Mouse (Mus musculus): ENCODE data around the gene Cish.

Gene Cish

DNA sequence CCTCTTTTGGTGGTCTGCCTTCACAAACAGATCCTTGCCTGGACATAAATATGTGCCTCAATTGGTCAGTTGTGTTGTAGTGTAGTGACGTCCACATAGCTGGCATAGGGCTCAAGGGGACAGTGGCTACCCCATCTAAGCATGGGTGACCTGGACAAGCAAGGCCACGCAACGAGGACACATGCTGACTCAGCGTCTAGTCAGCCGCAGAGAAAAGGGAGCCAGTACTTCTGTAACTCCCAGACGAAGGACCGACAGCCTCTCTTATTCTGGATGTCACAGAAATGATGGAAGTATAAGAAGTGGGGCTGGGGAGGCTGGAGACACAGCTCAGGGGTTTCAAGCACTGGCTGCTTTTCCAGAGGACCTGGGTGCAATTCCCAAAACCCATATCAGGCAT lies 18.2 kb upstream of the Cish start:
- no peak for DNase-seq (ENCODE audit: low spot score)

DNA sequence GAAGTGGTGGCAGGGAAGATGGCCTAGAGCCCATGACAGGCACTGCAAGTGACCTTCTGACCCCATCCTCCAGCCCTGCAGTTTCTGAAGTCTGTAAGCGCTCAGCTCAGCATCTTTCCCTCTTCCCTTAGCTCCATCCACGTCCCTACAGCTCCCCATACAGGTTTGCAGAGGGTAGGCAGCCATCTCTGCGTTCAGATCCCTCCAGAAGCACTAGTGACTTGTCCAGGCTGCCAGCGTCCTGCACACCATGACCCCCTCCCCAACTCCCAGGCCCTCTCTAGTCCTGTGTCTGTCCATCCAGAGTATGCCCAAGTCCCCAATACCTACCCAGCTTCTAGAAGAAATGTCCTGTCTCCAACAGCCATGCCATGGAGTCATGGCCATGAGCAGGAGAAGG lies 17.7 kb upstream of the Cish start:
- DNase-seq (ENCODE audit: low spot score): no peak

DNA sequence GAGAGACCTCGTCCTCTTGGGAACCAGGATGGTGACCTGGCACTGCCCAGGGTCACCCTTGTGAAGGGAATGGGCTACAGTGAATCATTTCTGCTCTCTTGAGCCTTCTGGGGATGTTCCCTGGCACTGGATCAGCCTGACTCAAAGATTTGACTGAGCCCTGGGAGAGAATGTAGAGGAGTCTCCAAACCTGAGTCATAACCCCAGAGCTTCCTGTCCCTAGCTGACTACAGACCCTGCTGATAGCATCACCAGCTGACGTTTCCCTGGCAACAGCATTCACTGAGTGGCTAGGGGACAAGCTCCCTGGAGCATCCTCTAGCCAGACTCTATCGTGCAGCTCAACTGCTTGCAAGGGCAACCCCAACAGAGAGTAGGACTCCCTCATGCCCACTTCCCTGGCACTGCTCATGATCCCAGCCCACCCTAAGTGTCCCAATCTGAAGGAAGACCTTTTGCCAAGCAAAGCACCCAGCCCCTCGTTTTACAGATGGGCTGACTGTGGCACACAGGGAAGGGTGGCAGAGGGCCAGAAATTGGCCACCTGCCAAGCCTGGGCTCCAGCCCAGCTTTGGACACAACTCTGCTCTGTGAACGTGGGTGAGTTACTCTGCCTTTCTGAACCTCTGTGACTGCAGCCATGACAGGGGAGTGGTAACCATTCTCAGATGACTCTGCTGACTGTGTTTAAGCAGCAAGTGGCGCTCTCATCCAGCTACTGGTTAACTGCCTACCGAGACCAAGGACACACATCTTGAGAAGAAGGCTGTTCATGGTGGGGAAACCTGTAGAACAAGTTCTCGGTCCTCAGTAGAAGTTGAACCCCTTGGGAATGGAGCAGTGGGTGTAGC lies 17.1 kb upstream of the Cish start:
- no peak for DNase-seq (ENCODE audit: low spot score)

DNA sequence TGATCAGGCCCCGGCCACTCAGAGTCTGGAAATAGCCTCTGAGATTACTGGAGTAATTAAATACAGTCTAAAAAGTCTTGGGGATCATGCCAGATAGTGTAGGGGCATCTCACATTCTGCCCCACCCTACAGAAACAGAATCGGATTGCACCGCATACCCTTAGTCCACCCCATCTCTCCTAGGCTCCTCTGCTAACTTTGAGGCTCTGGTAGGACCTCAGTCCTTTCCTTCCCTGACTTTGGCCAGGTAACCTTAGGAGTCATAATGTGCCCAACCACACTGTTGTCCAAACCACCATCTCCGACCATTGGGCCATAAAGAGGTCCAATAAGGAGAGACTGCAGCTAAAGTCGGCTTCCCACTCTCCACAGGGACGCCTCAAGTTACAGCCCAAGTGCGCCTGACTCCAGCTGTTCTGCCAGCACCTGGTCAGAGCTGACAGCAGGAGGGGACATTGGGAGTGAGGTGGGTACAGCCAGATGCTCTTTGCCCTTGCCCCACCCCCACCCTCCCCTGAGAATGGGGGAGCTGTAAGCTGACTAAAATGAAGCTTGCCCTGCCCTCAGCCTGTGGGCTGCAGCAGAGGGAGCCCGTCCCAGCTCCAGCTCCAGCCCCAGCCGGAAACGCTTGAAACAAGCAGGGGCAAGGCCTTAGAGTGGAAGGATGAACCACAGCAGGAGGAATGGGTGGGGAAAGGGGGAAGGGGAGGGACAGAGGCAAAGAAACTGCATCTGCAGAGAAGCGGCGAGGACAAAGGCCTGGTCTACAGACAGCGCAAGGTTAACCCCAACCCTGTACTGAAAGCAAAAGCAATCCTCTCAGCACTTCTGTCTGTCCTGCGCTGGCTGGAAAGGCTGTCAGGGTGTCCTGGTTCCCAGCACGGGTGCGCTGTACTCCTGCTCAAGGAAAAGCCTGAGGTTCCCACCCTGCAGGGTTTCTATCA lies 16.2 kb upstream of the Cish start:
- no peak for DNase-seq (ENCODE audit: low spot score)

DNA sequence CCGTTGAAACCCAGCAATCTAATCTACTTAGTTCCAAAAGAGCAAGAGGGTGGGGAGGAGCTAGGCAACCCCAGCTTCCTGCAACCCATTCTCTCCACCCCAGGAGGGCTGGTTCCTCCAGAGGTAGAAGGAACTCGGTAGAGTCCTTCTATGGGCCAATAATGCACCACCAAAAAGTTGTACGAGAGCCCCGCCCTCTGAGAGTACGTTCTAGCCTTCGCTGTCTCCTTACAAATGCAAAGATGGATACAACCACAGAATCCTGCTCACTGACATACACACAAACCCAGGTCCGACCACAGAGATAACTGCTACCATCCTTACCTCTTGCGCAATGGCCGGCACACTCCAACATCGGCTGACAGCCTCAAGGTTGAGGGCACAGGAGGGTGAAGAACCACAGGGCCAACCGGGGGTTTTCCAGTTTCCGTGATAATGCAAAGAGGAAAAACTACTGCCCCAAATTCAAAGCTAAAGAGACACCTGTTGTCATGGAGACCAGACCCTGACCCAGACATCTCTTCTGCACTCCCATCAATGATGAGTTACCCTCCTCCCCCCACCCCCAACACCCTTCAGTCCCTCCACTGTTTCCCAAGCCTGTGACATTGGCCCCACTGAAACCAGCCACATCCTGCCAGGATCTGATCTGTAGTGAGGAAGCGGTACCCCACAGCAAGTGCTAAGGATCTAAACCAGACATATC lies 15.4 kb upstream of the Cish start:
- DNase-seq (ENCODE audit: low spot score): peak; percentile 60

DNA sequence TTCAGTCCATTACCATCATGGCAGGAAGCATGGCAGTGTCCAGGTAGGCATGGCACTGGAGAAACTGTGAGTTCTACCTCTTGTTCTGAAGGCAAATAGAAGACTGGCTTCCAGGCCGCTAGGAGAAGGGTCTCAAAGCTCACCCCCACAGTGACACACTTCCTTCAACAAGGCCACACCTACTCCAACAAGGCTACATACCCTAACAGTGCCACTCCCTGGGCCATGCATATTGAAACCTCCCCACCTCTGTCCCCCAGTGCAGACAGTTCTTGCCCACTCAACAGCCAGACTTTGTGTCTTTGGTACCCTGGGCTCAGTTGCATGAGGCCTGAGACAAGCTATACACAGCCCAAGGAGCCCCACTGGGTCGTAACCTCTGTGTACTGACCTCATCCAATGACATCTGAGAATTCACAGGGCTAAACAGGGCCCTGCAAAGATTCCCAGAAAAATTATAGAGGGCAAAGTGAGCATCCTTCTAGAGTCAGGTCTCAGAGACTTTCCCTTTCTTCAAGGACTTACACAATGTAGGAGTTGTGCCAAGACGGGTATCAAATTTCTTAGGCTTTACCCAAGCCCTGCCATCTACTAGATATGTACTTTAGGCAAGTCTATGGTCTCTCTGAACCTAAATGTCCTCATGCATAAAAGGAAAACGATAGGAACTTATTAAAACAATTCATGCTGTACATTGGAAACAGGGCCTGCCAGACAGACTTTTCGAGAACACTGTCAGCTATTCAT lies 14.4 kb upstream of the Cish start:
- DNase-seq (ENCODE audit: low spot score): no peak

DNA sequence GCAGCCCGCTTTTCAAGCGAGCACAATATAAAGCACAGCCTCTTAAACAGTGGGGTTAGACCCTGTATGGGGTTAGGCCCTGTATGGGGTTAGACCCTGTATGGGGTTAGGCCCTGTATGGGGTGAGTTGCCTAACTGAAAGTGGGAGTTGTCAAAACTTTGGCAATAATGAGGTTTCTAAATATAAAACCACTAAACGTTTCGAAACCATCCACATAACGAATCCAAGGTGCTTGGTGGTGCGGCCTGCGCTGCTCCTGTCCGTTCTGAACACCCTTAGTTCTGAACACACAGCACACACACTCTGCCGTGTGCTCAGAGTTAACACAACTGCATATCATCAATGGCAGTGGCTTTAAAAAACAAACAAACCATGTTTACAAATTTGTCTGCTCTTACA lies 12.9 kb upstream of the Cish start:
- DNase-seq (ENCODE audit: low spot score): no peak

DNA sequence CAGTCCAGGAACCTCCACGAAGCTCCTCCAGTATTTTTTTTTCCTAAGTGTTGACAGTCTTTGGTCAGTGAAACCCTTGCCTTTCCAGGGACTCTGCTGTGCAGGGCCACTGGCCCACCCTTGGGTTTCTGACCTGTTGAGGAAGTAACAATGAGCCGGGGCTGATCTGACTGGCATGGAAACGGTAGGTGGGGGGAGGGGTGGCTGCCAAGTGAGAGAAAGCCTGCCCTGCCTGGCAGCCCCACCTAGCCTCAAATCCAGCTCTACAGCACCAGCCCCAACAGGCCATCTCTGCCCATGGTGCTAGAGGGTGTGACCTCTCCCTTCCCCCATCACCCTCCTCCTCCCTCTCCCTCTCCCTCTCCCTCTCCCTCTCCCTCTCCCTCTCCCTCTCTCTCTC lies 10.8 kb upstream of the Cish start:
- DNase-seq (ENCODE audit: low spot score): no peak

DNA sequence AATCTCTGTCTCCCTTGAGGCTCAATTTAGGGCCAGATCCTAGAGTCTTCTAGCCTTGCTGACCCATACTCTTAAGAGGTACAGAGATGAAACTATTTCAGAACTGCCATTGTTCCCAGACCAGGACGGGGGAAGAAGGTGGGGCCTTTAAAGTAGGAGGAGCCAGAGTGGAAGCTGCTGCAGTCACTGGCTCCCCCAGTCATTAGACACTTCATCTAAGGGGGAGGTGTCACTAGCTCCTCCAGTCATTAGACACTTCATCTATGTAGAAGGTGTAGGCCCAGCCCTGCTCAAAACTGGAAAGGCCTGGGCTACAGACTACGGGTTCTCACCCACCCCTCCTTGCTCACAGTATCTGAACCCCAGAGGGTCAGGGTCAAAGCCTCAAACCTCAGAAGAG lies 8.5 kb upstream of the Cish start:
- no peak for DNase-seq (ENCODE audit: low spot score)

DNA sequence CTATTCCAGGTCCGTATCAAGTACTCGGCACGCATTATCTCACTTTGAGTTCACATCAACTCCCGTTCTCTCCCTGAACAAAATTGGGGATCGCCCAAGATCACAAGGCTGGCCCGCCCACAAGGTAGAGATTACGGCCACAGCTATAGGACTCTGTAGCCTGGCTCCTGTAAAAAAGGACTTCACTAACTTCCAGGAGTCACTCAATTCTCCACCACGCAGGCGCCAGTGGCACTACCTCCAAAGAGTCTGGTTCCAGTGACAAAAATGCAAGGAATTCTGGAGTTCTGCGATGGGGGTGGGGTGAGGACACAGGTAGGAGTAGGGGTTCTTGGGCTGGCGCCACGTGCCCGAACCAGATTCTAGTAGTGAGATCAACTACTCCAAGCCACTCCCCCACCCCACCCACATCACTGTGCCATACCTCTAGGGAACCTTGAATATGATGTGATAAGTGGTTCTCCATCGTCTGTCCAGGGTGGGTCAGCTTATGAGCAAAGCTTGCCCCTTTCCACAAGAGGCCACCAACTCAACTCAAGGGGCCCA lies 7.6 kb upstream of the Cish start:
- no peak for DNase-seq (ENCODE audit: low spot score)

DNA sequence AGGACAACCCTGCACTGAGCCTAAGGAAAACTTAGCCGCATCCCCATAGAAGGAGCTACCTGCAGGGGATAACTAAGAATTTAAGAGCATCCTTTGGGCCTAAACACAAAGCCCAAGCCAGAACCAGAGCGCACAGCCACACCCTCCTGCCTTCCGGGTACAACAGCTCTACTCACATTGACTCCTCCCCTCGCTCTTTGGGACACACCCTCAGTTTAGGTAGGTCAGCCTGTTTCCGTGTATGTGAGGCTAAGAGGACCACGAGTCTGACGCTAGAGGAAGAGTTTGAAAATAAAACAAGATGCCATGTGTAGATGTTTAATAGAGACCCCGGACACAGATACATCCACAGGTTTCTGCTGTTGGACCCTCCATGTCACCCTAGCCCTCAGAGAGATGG lies 7.1 kb upstream of the Cish start:
- peak; percentile 84 for DNase-seq (ENCODE audit: low spot score)

DNA sequence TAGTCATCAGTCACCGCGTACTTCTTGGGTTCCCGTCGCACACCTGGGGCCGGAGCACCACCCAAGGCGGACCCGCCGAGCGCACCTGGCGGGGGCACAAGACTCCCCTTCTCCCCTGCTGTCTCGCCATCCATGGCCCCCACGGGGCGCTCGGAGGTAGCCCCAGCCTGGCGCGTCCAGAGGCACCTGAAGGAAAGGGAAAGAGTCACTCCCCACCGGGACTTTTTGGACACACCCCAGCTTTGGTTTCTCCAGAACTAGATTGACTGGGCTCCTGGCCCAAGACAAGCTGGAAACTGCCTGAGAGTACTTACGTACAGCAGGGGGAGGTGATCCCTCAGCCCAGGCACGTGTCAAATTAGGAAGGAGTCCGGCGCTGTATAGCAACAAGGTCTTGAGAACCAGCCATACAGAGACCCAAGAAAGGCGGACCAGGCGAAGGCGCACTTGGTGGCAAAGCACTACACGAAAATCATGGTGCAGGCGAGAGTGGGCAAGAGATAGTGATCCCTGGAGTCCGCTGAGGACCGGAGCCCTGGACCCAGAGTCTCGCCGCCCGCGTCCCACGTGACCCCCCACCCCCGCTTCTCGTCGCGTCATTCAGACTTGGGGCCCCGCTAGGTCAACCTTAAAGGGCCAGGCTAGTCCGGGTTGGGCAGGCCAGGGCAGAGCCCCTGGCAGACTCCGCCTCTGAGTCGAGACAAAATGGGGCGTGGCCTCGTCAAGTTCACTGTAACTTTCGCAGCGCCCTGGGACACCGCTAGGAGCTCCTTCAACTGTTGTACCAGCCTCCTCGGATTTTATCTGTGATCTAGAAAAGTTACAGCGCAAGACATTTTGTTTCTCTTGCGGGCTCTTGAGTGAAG lies 6.4 kb upstream of the Cish start, which contains the start of gene Mapkapk3:
Mapkapk3 (minus strand) TSS at position 667 of the 866 bp plus-strand sequence.
- DNase-seq (ENCODE audit: low spot score): peak; percentile 91

DNA sequence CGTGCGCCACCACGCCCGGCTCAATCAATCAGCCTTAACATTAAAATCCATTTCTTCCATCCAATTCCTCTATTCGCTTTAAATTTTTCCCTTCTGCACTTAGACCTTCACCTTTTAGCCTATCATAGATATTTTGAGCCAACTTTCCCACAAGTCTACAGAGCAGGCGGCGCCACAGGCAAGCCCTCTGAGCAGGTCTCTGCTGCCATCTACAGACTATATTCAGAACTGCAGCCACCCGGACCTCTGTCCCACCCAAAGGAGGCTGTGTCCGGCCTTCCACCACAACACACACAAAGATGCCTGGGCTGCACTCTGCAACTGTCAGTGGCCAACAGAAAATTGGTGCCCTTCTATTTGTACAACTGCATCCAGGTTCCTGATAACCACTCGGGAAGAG lies 4.9 kb upstream of the Cish start:
- DNase-seq (ENCODE audit: low spot score): peak; percentile 75

DNA sequence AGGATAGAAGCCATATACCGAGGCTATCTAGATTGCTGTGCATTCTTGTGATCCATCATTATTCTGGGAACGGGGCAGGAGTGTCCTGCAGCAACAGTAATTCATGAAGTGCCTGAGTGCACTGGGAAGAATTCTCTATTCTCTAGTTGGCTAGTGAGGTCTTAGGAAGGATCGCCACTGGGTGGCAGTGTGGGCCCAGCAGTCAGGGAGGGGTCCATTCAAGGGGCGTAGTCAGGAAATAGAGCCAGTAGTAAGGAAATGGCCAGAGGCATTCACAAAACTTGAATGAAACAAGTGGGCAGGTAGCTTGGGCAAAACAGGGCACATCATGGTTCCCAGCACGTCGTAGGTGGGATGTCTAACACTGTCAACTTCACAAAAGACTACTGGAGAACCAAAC lies 1.6 kb upstream of the Cish start:
- DNase-seq (ENCODE audit: low spot score): peak; percentile 68

DNA sequence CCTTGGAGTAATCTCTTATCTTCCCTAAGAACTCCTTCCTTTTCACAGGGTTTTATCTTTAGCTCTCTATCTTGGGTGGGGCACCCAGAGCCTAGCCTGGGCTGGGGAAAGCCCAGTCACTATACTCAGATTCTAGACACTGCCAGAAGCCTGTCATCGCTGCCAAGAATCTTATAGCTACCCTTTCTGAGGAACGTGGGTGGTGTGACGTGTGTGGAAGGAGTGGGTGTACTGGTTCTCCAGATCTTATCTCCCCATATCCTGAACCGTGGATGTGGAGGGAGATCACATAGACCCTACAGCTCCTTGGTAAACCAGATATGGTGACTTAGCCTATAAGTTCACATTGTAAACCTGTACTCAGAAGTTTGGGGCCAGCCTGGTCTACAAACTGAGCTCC lies 210 bp upstream of the Cish start:
- peak; percentile 85 for DNase-seq (ENCODE audit: low spot score)

DNA sequence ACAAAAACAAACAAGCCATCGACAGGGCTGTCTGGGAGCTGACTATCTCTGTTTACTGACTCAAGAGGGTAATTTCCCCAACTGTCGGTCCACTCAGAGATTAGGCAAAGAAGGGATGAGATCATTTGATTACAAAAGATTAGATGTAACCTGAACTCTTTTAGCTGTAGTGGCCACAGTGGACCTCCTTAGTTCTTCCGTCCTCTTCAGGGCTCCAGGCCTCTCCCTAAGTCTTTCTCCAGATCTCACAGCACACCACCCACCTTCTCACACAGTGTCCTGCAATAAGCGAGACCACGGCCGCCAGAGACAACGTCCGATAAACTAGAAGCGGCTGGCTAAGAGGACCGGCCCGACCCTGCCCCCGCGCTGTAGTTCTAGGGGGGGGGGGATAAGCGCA lies 215 bp downstream of the Cish start:
- DNase-seq (ENCODE audit: low spot score): no peak

DNA sequence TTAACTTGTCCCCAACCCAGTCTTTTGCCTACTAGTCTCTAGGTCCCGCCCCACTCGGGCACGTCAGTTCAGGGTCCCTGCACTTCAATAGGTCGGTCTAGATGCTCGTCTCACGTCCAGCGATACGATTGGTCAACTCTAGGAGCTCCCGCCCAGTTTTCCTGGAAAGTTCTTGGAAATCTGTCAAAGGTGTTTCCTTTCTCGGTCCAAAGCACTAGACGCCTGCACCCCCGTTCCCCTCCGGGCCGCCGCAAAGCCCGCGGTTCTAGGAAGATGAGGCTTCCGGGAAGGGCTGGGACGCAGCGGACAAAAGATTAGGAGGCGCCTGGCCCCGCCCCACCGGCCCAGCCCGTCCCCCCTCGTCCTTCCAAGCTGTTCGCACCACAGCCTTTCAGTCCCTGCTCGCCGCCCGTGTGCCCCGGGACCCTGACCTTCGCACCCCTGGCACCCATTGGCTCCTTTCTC lies 707 bp downstream of the Cish start:
- peak; percentile 74 for DNase-seq (ENCODE audit: low spot score)

DNA sequence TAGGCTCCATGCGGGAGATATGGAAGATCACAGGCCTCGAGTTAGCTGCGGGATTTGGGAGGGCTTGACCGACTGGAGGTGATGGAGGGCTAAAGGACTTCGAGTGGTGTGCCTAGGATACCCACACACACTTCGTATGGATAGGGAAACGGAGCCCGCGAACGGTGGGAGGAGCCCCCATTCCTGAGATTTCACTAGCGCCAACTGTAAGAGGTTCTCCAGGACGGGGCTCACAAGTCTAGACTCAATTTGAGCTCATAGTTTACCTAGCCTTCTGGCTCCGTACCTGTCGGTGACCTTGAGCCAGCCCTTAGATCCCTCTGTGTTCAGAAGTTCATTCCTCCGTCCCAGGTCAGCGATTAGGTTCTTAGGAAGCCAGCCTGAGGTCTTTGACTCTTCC lies 1.2 kb downstream of the Cish start:
- DNase-seq (ENCODE audit: low spot score): no peak

DNA sequence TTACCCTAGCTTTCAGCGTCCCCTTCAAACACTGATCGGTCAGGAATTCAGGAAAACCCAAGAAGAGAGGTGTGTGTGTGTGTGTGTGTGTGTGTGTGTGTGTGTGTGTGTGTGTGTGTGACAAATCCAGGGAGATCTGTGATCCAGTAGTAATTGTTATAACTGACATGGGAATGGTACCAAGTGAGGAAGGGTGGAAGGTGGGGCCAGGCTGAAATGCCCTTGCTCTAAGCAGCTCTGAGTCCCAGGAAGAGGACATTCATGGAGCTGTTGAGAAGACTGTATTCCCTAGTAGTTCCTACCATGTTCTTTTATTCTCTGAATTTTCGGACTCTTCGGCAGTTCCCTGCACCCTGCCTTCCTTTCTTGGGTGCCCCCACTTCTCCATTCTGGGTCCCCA lies 1.8 kb downstream of the Cish start:
- no peak for DNase-seq (ENCODE audit: low spot score)

DNA sequence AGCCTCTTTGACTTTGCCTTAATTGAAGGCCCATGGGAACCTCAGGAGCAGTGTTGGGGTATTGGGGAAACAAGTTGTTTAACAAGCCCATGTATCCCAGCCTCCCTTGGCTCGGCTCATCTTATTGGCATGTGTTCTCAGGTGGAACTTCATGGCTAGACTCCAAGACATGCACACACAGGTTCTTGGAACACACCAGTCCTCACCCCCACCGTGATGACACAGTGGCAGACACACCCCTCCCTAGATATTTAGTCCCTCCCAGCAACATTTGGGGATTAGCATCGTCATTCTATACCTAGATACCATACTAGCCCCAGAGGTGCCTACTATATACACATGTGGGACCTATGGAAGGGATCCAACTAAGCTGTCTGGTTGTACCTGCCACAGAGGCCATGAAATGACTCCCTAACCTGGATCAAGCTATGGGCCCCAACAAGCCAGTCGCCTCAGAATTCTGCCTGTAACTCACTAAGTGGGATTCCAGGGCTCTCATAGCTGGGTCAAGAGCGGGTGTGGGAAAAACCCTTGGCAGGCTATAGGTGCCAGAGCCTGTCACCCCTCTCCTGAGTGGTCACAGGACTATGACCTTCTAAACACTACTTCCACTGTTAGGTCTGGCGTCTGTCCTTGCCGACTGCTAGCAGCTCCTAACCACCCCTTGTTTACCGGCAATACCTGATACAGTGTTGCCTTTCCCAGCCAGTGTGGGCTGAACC lies 2.4 kb downstream of the Cish start:
- no peak for DNase-seq (ENCODE audit: low spot score)

Measured in T-cell, adult 2 months (primary cell).